Mouse (Mus musculus): ENCODE measurements around the gene Cfap126. TPM values are rescaled to one million over a fixed set of nuclear protein-coding genes. Genes with fewer than 3 reads are reported as not detected.
"Not testable (repeated sequence)": the region's sequence is repeated elsewhere in the genome, so short reads cannot be mapped to it uniquely, and the experiment has no call there.

Cfap126 gene
- total RNA-seq (2015) (0.91 and 1.0 TPM in 2 replicates), total RNA-seq (2017) (0.59 TPM in 1 of 2 replicates, not detected in the other)

GRCm38 (mm10) chr1:171113873-171114299 lies at the start of gene Cfap126:
Gene Cfap126, plus strand, starts transcription at chr1:171113918.
- ATAC-seq (ENCODE audit: poor library complexity, severe bottlenecking) = peak; percentile 67

GRCm38 (mm10) chr1:171064491-171065242 lies 49.1 kb upstream of the Cfap126 start, which contains the start of gene Fcgr3:
Gene Fcgr3, minus strand, starts transcription at chr1:171064935.
- ATAC-seq (ENCODE audit: poor library complexity, severe bottlenecking) = peak; percentile 50

GRCm38 (mm10) chr1:171065243-171065587 lies 48.5 kb upstream of the Cfap126 start:
- ATAC-seq (ENCODE audit: poor library complexity, severe bottlenecking) = not testable (repeated sequence)

GRCm38 (mm10) chr1:171065768-171066167 lies 48.0 kb upstream of the Cfap126 start:
- ATAC-seq (ENCODE audit: poor library complexity, severe bottlenecking) = not testable (repeated sequence)

GRCm38 (mm10) chr1:171066583-171066982 lies 47.1 kb upstream of the Cfap126 start:
- peak; percentile 7; the same call in 1 of the 2 replicates for ATAC-seq (ENCODE audit: poor library complexity, severe bottlenecking)

GRCm38 (mm10) chr1:171067928-171068327 lies 45.8 kb upstream of the Cfap126 start:
- ATAC-seq (ENCODE audit: poor library complexity, severe bottlenecking) = not testable (repeated sequence)

GRCm38 (mm10) chr1:171069508-171069907 lies 44.2 kb upstream of the Cfap126 start:
- not testable (repeated sequence) for ATAC-seq (ENCODE audit: poor library complexity, severe bottlenecking)

- not testable (repeated sequence) for ATAC-seq (ENCODE audit: poor library complexity, severe bottlenecking)
Measured at GRCm38 (mm10) chr1:171070879-171071278, 42.8 kb upstream of the Cfap126 start.

- ATAC-seq (ENCODE audit: poor library complexity, severe bottlenecking) = peak; percentile 42
Measured at GRCm38 (mm10) chr1:171071726-171072125, 42.0 kb upstream of the Cfap126 start.

GRCm38 (mm10) chr1:171072217-171072616 lies 41.5 kb upstream of the Cfap126 start:
- ATAC-seq (ENCODE audit: poor library complexity, severe bottlenecking) = peak; percentile 46

GRCm38 (mm10) chr1:171074283-171074682 lies 39.4 kb upstream of the Cfap126 start:
- ATAC-seq (ENCODE audit: poor library complexity, severe bottlenecking) = 0 out of 2 replicates have a peak, but pooled peaks have one; percentile 1

GRCm38 (mm10) chr1:171076176-171076575 lies 37.5 kb upstream of the Cfap126 start:
- ATAC-seq (ENCODE audit: poor library complexity, severe bottlenecking) = not testable (repeated sequence)

- ATAC-seq (ENCODE audit: poor library complexity, severe bottlenecking) = not testable (repeated sequence)
Measured at GRCm38 (mm10) chr1:171077192-171077591, 36.5 kb upstream of the Cfap126 start.

- ATAC-seq (ENCODE audit: poor library complexity, severe bottlenecking) = peak; percentile 25
Measured at GRCm38 (mm10) chr1:171077955-171078354, 35.8 kb upstream of the Cfap126 start.

- not testable (repeated sequence) for ATAC-seq (ENCODE audit: poor library complexity, severe bottlenecking)
Measured at GRCm38 (mm10) chr1:171078419-171078818, 35.3 kb upstream of the Cfap126 start.

- ATAC-seq (ENCODE audit: poor library complexity, severe bottlenecking) = peak; percentile 44
Measured at GRCm38 (mm10) chr1:171079345-171079744, 34.4 kb upstream of the Cfap126 start.

- ATAC-seq (ENCODE audit: poor library complexity, severe bottlenecking) = peak; percentile 45
Measured at GRCm38 (mm10) chr1:171079825-171080224, 33.9 kb upstream of the Cfap126 start.

- ATAC-seq (ENCODE audit: poor library complexity, severe bottlenecking) = peak; percentile 6
Measured at GRCm38 (mm10) chr1:171081512-171082231, 32.0 kb upstream of the Cfap126 start.

- ATAC-seq (ENCODE audit: poor library complexity, severe bottlenecking) = no peak
Measured at GRCm38 (mm10) chr1:171085718-171086117, 28.0 kb upstream of the Cfap126 start.

- not testable (repeated sequence) for ATAC-seq (ENCODE audit: poor library complexity, severe bottlenecking)
Measured at GRCm38 (mm10) chr1:171088237-171088869, 25.4 kb upstream of the Cfap126 start.

- no peak for ATAC-seq (ENCODE audit: poor library complexity, severe bottlenecking)
Measured at GRCm38 (mm10) chr1:171089891-171090290, 23.8 kb upstream of the Cfap126 start.
